Mouse (Mus musculus) hindbrain, embryonic 14.5 days (tissue): ENCODE results near the gene Gm3173. TPM values are rescaled to one million over a fixed set of nuclear protein-coding genes. Genes with fewer than 3 reads are reported as not detected.
"Not testable (repeated sequence)": the region's sequence is repeated elsewhere in the genome, so short reads cannot be mapped to it uniquely, and the experiment has no call there.

Source experiments
- ATAC-seq: fragments of 200-750 bp; cut with Nextera tagmentation; 2 replicates; pipeline ENCODE4 v1.8.0; 2017; ENCODE audit warnings: moderate number of reproducible peaks, mild to moderate bottlenecking, moderate TSS enrichment, moderate library complexity; ENCODE audit not compliant: low FRiP score
- DNase-seq: peaks from one replicate; pipeline ENCODE4 v3.0.0-alpha.2; 2015; ENCODE audit warnings: low spot score
- H3K27ac ChIP-seq: fragments of 300-500 bp; sonication (generic); 2 replicates; pipeline ENCODE4 v1.5.1; 2014; ENCODE audit warnings: mild to moderate bottlenecking, moderate library complexity
- H3K27me3 ChIP-seq: fragments of 300-500 bp; sonication (generic); 2 replicates; pipeline ENCODE4 v1.6.1; 2014; ENCODE audit warnings: mild to moderate bottlenecking, low read length, mixed read lengths; ENCODE audit not compliant: control insufficient read depth, insufficient read depth
- H3K36me3 ChIP-seq: fragments of 300-500 bp; sonication (generic); replicated peaks from 2 replicates; pipeline ENCODE4 v1.6.1; 2014; ENCODE audit not compliant: control insufficient read depth, insufficient read depth
- H3K4me1 ChIP-seq: fragments of 300-500 bp; sonication (generic); replicated peaks from 2 replicates; pipeline ENCODE4 v1.6.1; 2014; ENCODE audit warnings: antibody characterized with exemption, low read length, mixed read lengths; ENCODE audit not compliant: control insufficient read depth, insufficient read depth
- H3K4me2 ChIP-seq: fragments of 300-500 bp; sonication (generic); replicated peaks from 2 replicates; pipeline ENCODE4 v1.6.1; 2014; ENCODE audit warnings: mild to moderate bottlenecking, moderate library complexity
- H3K4me3 ChIP-seq: fragments of 300-500 bp; sonication (generic); replicated peaks from 2 replicates; pipeline ENCODE4 v1.5.1; 2014; ENCODE audit warnings: mild to moderate bottlenecking, low read length
- H3K9ac ChIP-seq: fragments of 300-500 bp; sonication (generic); 2 replicates; pipeline ENCODE4 v1.6.1; 2014
- H3K9me3 ChIP-seq: fragments of 300-500 bp; sonication (generic); 2 replicates; pipeline ENCODE4 v1.6.1; 2016; ENCODE audit warnings: low read length; ENCODE audit not compliant: control insufficient read depth
- WGBS: fragments of 180-500 bp; shearing (Covaris S2); extraction: QIAGEN DNeasy Blood & Tissue Kit; methylation state at CpG from one replicate; pipeline ENCODE4 v1.1.7; 2014; 5-methylcytosine and 5-hydroxymethylcytosine counted together
- polyA plus RNA-seq: library from polyadenylated mRNA; unstranded; fragments of >200 nt; fragmentation: Nextera tagmentation; extraction: Ambion mirVana; gene quantifications from 2 replicates; pipeline ENCODE4 v1.2.1, GENCODE M21; 2014

Gene Gm3173
- polyA plus RNA-seq, 1 experiment from 2014 or later, result 1.8 TPM

- Histone ChIP-seq H3K4me3 (peak within 1 kb of the TSS; percentile 42), H3K4me2 (peak within 1 kb of the TSS; percentile 59), H3K9ac (peak within 1 kb of the TSS; percentile 63)
- not testable (repeated sequence) for H3K27me3 ChIP-seq, H3K36me3 ChIP-seq, ATAC-seq, H3K27ac ChIP-seq, H3K9me3 ChIP-seq, H3K4me1 ChIP-seq
- peak; percentile 23 for DNase-seq
- 5% methylated on average over 30 of the region's 59 CpGs for WGBS
Measured at GRCm38 (mm10) chr14:4414965-4415835, 15.6 kb upstream of the Gm3173 start, which contains the start of gene Gm3164. Gene Gm3164 (plus strand): TSS chr14:4415448.

- H3K36me3 ChIP-seq, H3K4me1 ChIP-seq, H3K9ac ChIP-seq, ATAC-seq, H3K4me3 ChIP-seq, DNase-seq, H3K27me3 ChIP-seq, H3K27ac ChIP-seq, H3K4me2 ChIP-seq, H3K9me3 ChIP-seq: not testable (repeated sequence)
- no CpG with 5 or more reads among the region's 2 CpGs for WGBS
Measured at GRCm38 (mm10) chr14:4481445-4481844, 50.7 kb downstream of the Gm3173 start, which contains the start of gene Gm3182. Gene Gm3182 (plus strand): TSS chr14:4481745.

- peak; percentile 14 for DNase-seq
- H3K36me3 ChIP-seq, H3K4me1 ChIP-seq, H3K9me3 ChIP-seq, H3K27ac ChIP-seq, H3K27me3 ChIP-seq, ATAC-seq: not testable (repeated sequence)
- Histone ChIP-seq H3K9ac (peak overlapping the region; percentile 53), H3K4me3 (peak overlapping the region; percentile 29), H3K4me2 (peak overlapping the region; percentile 58)
- under 1% methylated on average over 12 of the region's 25 CpGs for WGBS
Measured at GRCm38 (mm10) chr14:4499425-4499824, 68.6 kb downstream of the Gm3173 start.

- ATAC-seq, H3K27me3 ChIP-seq, H3K27ac ChIP-seq: not testable (repeated sequence)
Measured at GRCm38 (mm10) chr14:4555105-4555504, 124.3 kb downstream of the Gm3173 start, which contains the start of gene Gm3047. Gene Gm3047 (plus strand): TSS chr14:4555405.

More at GRCm38 (mm10) chr14:4555105-4555504, 124.3 kb downstream of the Gm3173 start, which contains the start of gene Gm3047:
- not testable (repeated sequence) for H3K4me1 ChIP-seq, H3K4me2 ChIP-seq, H3K9me3 ChIP-seq, DNase-seq, H3K36me3 ChIP-seq, H3K4me3 ChIP-seq, H3K9ac ChIP-seq
- no CpG with 5 or more reads among the region's 2 CpGs for WGBS

Other genes starting within 250 kb of the Gm3173 start
- 11.1 and 11.7 TPM in 2 replicates for gene Gm2974, start 248.4 kb upstream of the Gm3173 start, polyA plus RNA-seq
- not detected in 2 replicates for gene Gm3138, start 181.4 kb upstream of the Gm3173 start, polyA plus RNA-seq
- gene Gm3149, start 113.7 kb upstream of the Gm3173 start, polyA plus RNA-seq, result 0.13 TPM in 1 of 2 replicates, not detected in the other
- 5.8 and 7.9 TPM in 2 replicates for gene 2610042L04Rik, start 96.2 kb upstream of the Gm3173 start, polyA plus RNA-seq
- gene Gm3159, start 33.5 kb upstream of the Gm3173 start, polyA plus RNA-seq, result not detected in 2 replicates
- 6.2 and 8.1 TPM in 2 replicates for gene Gm3164, start 15.5 kb upstream of the Gm3173 start, polyA plus RNA-seq
- not detected in 2 replicates for gene Gm3182, start 50.8 kb downstream of the Gm3173 start, polyA plus RNA-seq
- gene Gm3047, start 124.4 kb downstream of the Gm3173 start, polyA plus RNA-seq, result not detected in 2 replicates
- not detected in 2 replicates for gene Gm8159, start 201.4 kb downstream of the Gm3173 start, polyA plus RNA-seq
- gene Gm3239, start 233.2 kb downstream of the Gm3173 start, polyA plus RNA-seq, result 1.2 and 1.9 TPM in 2 replicates